Mouse (Mus musculus) small intestine, adult 2 months (tissue): ENCODE data around the gene Aldh1a2.

Experiments
- CTCF ChIP-seq: fragments of 200-500 bp; IDR thresholded peaks from 2 replicates; pipeline ENCODE4 v1.5.1; 2012; ENCODE audit warnings: low read depth, mild to moderate bottlenecking, control low read depth, inconsistent platforms, low read length, moderate library complexity, mixed read lengths; ENCODE audit not compliant: insufficient replicate concordance, insufficient read length; ENCODE audit errors: extremely low read depth
- POLR2A ChIP-seq: fragments of 200-500 bp; IDR thresholded peaks from 2 replicates; pipeline ENCODE4 v1.6.1; 2012; ENCODE audit warnings: low read depth, mild to moderate bottlenecking, control low read depth, inconsistent platforms, low read length, moderate library complexity

DNA sequence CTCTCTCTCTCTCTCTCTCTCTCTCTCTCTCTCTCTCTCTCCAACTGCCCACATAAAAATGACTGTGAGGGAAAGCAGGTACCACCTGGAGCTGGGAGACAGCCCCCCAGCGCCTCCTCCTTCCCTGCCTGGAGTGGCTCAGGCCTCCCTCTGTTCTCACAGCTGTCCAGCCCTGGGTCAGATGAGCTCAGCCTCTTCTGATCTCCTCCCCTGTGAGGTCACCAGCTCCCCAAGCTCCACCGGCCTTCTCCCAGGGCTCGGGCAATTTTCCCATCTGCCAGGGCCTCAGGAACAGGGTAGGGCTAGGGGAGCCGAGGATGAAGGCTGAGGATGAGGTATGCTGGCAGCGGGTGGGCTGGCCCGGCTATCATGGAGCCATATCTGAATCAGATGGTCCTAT is 106.3 kb downstream of the Aldh1a2 start:
- TF ChIP-seq POLR2A (no peak), CTCF (no peak)
